Mouse (Mus musculus) midbrain, embryonic 10.5 days (tissue): ENCODE measurements around the gene Ctsq. TPM values are rescaled to one million over a fixed set of nuclear protein-coding genes. Genes with fewer than 3 reads are reported as not detected.
"Not testable (repeated sequence)": the region's sequence is repeated elsewhere in the genome, so short reads cannot be mapped to it uniquely, and the experiment has no call there.

Source experiments
- DNase-seq: peaks from one replicate; pipeline ENCODE4 v3.0.0-alpha.2; 2017; ENCODE audit warnings: low spot score
- H3K27ac ChIP-seq: fragments of 300-500 bp; sonication (generic); replicated peaks from 2 replicates; pipeline ENCODE4 v1.5.1; 2016; ENCODE audit warnings: mild to moderate bottlenecking
- H3K27me3 ChIP-seq: fragments of 300-500 bp; sonication (generic); 2 replicates; pipeline ENCODE4 v1.6.1; 2016; ENCODE audit warnings: low read depth, mild to moderate bottlenecking; ENCODE audit not compliant: poor library complexity, severe bottlenecking
- H3K36me3 ChIP-seq: fragments of 300-500 bp; sonication (generic); 2 replicates; pipeline ENCODE4 v1.6.1; 2016; ENCODE audit warnings: mild to moderate bottlenecking, moderate library complexity
- H3K4me1 ChIP-seq: fragments of 300-500 bp; sonication (generic); 2 replicates; pipeline ENCODE4 v1.6.1; 2016
- H3K4me3 ChIP-seq: fragments of 300-500 bp; sonication (generic); 2 replicates; pipeline ENCODE4 v1.5.1; 2016; ENCODE audit warnings: mild to moderate bottlenecking, moderate library complexity
- H3K9me3 ChIP-seq: fragments of 300-500 bp; sonication (generic); replicated peaks from 2 replicates; pipeline ENCODE4 v1.6.1; 2016; ENCODE audit warnings: mild to moderate bottlenecking
- WGBS: fragments of 180-500 bp; shearing (Covaris S2); methylation state at CpG from one replicate; pipeline ENCODE4 v1.1.7; 2016; 5-methylcytosine and 5-hydroxymethylcytosine counted together
- polyA plus RNA-seq: library from polyadenylated mRNA; unstranded; fragments of >200 nt; fragmentation: Nextera tagmentation; extraction: Ambion mirVana; gene quantifications from 2 replicates; pipeline ENCODE4 v1.2.1, GENCODE M21; 2016

Gene Ctsq
- not detected in 2 replicates for polyA plus RNA-seq

DNA sequence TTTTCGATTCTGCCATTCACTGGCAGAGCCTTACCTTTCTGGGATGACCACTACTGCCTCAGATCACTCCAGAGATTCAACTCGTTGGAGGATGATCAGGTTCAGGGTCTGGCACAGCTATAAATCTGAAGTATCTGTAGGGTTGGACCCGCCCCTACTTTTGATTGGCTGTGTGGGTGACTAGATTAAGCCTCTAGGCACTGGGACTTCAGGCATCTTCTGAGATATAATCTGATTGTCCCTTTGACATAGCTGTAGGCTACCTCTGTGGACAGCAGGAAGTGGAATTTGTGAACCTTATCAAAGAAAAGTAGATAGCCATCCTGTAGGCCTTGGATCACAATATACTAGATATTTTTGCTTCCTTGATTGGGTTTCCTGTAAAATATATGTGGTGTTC, at the start of gene Ctsq:
TSS of gene Ctsq (minus strand) at position 101 of the 400 bp plus-strand sequence.
- Histone ChIP-seq H3K27me3 (no peaks in the 10 kb centered on the region), H3K4me3 (no peak within 1 kb of the TSS), H3K4me1 (no peaks in the 10 kb centered on the region), H3K36me3 (no peaks in the 10 kb centered on the region), H3K9me3 (peaks cover 54% of the 10 kb centered on the region), H3K27ac (no peak within 1 kb of the TSS)
- no peak for DNase-seq
- WGBS: 62% methylated on average over 3 of the region's 3 CpGs

DNA sequence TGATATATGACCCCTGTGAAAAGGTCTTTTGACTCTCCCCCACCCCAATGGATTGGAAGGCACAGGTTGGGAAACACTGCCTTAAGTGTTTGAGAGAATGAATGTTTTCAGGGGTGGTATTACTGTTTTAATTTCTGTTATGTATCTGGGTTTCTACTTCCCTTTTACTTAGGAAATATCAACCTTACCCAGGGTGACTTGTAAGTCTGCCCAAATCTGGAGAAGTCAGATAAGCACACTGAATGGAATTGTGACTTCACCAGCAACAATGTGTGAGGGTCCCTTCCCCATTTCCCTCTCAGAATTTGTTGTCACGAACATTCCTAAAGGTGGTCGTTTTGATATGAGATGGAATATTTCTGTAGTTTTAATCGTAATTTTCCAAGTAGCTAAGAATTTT, 17.6 kb downstream of the Ctsq start:
- Histone ChIP-seq H3K9me3 (peaks cover 65% of the 10 kb centered on the region), H3K4me1 (no peaks in the 10 kb centered on the region), H3K27ac (no peak overlapping the region), H3K27me3 (no peaks in the 10 kb centered on the region), H3K4me3 (no peak overlapping the region), H3K36me3 (no peaks in the 10 kb centered on the region)
- WGBS: 86% methylated on average over 3 of the region's 3 CpGs
- DNase-seq: no peak

DNA sequence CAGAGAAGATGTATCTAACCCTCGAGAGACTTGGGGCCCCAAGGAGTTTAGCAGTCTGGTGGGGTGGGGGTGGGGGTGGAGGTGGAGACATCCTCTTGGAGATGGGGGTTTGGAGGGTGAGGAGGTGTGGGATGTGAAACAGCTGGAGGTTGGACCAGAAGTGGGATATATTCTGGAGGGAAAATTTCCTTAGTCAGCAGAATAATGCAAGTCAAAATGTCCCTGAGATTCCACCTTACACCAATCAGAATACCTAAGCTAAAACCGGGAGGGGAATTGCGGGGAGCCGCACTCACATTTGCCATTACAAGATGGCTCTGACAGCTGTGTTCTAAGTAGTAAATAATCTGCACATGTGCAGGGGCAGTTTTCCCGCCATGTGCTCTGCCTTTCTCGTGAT, 18.6 kb downstream of the Ctsq start:
- Histone ChIP-seq H3K4me1 (no peaks in the 10 kb centered on the region), H3K4me3 (no peak overlapping the region), H3K27me3 (no peaks in the 10 kb centered on the region), H3K9me3 (peaks cover 67% of the 10 kb centered on the region), H3K36me3 (no peaks in the 10 kb centered on the region), H3K27ac (no peak overlapping the region)
- DNase-seq: no peak
- WGBS: 84% methylated on average over 6 of the region's 6 CpGs

DNA sequence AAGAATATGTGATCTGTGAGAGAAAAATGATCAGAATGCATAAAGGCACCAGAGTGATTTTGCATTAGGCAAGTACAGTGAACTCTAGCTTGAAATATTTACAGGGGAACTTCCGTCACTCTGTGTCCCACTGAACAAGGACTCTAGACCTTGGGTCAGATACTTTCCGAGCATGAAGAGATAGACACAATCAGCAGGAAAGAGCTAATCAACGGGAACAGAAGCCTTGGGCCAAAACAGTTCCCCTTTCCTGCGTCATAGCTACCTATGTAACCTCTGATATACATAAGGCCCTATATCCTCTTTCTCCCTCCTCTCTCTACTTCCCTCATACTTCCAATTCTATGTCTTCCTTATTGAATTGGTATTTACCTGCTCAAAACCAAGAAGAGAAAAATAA, 30.3 kb downstream of the Ctsq start:
- H3K36me3 ChIP-seq: no peaks in the 10 kb centered on the region
- H3K27me3 ChIP-seq: no peaks in the 10 kb centered on the region
- H3K27ac ChIP-seq: no peak overlapping the region
- H3K9me3 ChIP-seq: peaks cover 69% of the 10 kb centered on the region
- H3K4me1 ChIP-seq: no peaks in the 10 kb centered on the region
- no peak for DNase-seq
- H3K4me3 ChIP-seq: no peak overlapping the region
- 81% methylated on average over 4 of the region's 4 CpGs for WGBS

DNA sequence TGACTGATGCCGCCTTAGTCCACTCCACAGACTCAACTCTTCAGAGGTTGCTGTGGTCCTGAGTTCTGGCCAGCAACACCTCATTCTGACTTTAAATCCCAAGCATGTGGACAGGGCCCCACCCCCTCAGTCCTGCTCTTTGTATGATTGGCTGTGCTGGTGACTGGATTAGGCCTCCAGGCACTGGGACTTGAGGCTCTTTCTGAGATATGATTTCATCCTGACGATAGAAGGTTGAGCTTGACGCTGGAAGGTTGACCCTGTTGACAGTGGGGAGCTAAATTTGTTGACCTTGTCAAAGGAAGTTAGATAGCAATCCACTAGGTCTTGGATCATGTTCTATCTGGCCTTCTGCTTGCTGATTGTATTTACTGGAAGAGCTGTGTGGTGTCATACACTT, 34.6 kb downstream of the Ctsq start, which contains the start of gene Ctsj:
TSS of gene Ctsj (minus strand) at position 101 of the 400 bp plus-strand sequence.
- H3K4me3 ChIP-seq: no peak within 1 kb of the TSS
- no peaks in the 10 kb centered on the region for H3K4me1 ChIP-seq
- H3K9me3 ChIP-seq: peaks cover 73% of the 10 kb centered on the region
- H3K27me3 ChIP-seq: no peaks in the 10 kb centered on the region
- no peak within 1 kb of the TSS for H3K27ac ChIP-seq
- no peak for DNase-seq
- WGBS: 72% methylated on average over 3 of the region's 3 CpGs
- H3K36me3 ChIP-seq: no peaks in the 10 kb centered on the region

- 57% methylated on average over 2 of the region's 2 CpGs for WGBS
- Histone ChIP-seq H3K27ac (no peak overlapping the region), H3K27me3 (no peaks in the 10 kb centered on the region), H3K9me3 (peaks cover 51% of the 10 kb centered on the region), H3K4me3 (no peak overlapping the region), H3K36me3 (no peaks in the 10 kb centered on the region), H3K4me1 (no peaks in the 10 kb centered on the region)
- no peak for DNase-seq
Observed at GRCm38 (mm10) chr13:60997600-60997999, 42.8 kb downstream of the Ctsq start.

DNA sequence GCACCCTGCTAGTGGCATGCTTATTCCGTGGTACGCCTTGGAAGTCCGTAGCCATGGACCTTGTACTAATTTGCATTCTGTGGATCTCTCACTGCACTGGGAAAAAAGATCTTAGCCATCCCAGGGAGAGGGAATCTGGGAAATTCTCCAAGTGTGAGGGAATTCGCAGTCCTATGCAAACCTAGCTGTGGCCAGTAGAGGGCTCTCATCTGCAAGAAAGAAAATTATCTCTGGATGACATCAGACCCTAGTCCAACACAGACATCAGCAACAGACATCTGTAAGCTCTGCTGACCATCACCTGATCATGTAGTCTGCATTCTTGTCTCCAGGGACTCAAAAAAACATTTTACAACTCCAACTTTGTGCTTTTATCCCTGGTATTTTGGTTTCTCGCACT, 53.5 kb downstream of the Ctsq start:
- H3K27me3 ChIP-seq, DNase-seq, H3K36me3 ChIP-seq, H3K4me3 ChIP-seq, H3K4me1 ChIP-seq, H3K9me3 ChIP-seq, H3K27ac ChIP-seq: not testable (repeated sequence)
- WGBS: 75% methylated on average over 4 of the region's 5 CpGs

Other genes with a start within 250 kb of the Ctsq start
- not detected in 2 replicates for gene Ctsll3, start 237.8 kb downstream of the Ctsq start, polyA plus RNA-seq
- 0.14 TPM in 1 of 2 replicates, not detected in the other for gene 4930486L24Rik, start 176.2 kb downstream of the Ctsq start, polyA plus RNA-seq
- not detected in 2 replicates for gene Gm49392, start 143.7 kb downstream of the Ctsq start, polyA plus RNA-seq
- gene Ctla2b, start 143.2 kb downstream of the Ctsq start, polyA plus RNA-seq: 1.1 and 1.6 TPM in 2 replicates
- gene Tpbpb, start 135.8 kb downstream of the Ctsq start, polyA plus RNA-seq: not detected in 2 replicates
- gene Gm49393, start 105.0 kb downstream of the Ctsq start, polyA plus RNA-seq: not detected in 2 replicates
- 0.70 and 0.79 TPM in 2 replicates for gene Gm49391, start 104.1 kb downstream of the Ctsq start, polyA plus RNA-seq
- gene Ctla2a, start 104.0 kb downstream of the Ctsq start, polyA plus RNA-seq: 12.1 and 13.5 TPM in 2 replicates
- not detected in 2 replicates for gene Tpbpa, start 98.6 kb downstream of the Ctsq start, polyA plus RNA-seq
- not detected in 2 replicates for gene Ctsj, start 34.7 kb downstream of the Ctsq start, polyA plus RNA-seq
- gene Ctsr, start 123.6 kb upstream of the Ctsq start, polyA plus RNA-seq: not detected in 2 replicates
- gene Cts6, start 162.8 kb upstream of the Ctsq start, polyA plus RNA-seq: not detected in 2 replicates
- not detected in 2 replicates for gene Cts8, start 214.7 kb upstream of the Ctsq start, polyA plus RNA-seq
- not detected in 2 replicates for gene Gm49398, start 248.2 kb upstream of the Ctsq start, polyA plus RNA-seq